Mouse (Mus musculus): ENCODE measurements around the gene Jak3.
A peak's percentile ranks its signal among the peaks of the same experiment; 100 is the strongest.
"Not testable (repeated sequence)": the region's sequence is repeated elsewhere in the genome, so short reads cannot be mapped to it uniquely, and the experiment has no call there.

Jak3 gene

DNA sequence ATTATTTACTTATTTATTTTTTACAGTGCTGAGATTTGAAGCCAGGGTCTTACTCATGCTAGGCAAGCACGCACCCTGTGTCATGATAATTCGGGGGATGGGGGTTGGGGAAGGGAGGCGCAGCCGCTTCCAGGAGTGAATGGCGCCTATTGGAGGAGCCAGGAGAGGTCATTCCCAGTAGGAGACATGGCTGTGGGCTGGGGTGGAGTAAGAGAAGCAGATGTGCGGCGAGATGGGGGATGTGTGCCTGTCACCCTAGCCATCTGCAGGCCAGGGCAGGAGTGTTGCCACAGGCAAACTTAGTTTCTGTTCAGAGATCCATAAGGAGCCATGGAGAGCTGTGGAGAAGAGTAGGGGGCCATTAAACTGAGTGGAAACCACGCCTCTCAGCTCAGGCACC, 11.5 kb downstream of the Jak3 start:
- DNase-seq = no peak

DNA sequence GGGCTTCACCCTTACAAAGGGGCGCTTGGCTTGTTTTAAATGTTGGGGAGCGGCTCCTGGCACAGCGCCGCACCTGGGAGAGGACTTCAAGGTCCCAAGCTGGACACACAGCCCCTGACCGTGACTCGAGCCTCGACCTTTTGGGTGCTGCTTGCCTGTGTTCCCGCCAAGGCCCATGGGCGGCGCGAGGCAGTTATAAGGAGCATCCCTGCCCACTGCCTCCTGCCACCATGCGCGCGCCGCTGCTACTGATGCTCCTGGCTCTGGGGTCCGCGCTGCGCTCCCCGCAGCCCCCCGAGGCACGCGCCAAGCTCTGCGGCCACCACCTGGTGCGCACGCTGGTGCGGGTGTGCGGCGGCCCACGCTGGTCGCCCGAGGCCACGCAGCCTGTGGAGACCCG, 12.9 kb downstream of the Jak3 start, which contains the start of gene Insl3:
Gene Insl3, plus strand, starts transcription at position 187 of the 400 bp plus-strand sequence.
- no peak for DNase-seq

DNA sequence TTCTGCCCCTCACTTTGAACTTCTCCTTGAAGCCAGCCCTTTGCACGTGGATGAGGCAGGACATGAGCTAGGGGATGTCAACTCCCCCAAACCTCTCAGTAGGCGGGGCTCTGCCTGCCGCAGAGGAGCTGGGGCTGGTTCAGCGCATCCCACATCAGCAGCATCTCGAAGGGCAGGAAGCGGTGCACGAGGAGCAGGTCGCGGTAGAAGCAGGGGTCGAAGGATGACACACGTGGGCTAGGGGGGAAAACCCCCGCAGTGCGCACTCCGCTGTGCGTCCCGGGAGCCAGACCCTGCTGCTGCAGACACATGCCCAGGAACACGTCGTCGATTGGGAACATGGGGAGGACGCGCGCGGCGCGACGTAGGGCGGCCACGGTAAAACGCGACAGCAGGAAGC, 16.4 kb downstream of the Jak3 start:
- peak; percentile 40 to 45 for DNase-seq

DNA sequence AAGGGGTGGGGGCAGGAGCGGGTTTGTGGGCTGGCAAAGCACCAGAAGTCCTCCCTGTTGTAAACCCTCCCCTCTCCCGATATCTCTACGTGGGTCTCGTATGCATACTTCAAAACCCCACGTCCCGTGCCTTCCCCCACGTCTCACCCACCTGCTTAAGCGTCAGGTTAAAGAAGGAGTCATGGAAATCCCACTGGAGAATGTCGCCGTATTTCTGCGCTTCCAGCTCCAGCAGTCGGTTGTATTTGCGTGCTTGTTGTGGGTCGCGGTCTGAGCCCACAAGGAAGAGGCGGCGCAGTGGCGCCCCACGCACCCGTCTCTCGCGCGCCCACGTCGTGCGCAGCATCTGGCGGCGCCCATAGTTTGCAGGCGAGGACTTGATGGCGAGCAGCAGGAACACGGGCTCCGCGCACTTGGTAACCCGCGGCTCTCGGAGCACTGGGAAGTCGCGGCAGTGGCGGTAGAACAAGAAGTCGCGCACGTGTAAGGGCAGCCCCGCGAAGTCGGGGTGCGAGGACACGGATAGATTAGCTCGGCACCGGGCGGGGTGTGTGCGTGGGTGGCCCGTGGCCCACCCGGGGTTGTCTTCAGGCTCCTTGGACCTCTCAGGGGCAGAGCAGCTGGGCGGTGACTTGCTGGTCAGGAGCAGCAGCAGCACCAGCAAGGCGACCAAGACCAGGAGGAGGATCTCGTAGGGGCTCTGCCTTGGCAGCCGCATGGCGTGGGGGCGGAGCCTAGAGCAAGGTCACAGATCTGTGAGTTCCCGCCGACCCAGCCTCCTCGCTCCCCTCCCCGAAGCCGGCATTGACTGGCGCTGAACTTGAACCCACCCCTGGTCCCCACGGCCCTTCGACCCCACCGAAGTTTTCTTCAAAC, 17.3 kb downstream of the Jak3 start:
- no peak for DNase-seq

DNA sequence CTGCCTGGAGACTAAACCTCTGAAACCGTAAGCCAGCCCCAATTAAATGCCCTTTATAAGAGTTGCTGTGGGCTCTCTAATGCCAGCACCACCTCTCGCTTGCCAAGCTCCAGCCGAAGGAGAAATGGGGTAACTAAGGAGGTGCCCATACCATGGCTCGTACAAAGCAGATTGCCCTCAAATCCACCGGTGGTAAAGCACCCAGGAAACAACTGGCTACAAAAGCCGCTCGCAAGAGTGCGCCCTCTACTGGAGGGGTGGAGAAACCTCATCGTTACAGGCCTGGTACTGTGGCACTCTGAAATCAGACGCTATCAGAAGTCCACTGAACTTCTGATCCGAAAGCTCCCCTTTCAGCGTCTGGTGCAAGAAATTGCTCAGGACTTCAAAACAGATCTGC, 19.4 kb downstream of the Jak3 start:
- not testable (repeated sequence) for DNase-seq

DNA sequence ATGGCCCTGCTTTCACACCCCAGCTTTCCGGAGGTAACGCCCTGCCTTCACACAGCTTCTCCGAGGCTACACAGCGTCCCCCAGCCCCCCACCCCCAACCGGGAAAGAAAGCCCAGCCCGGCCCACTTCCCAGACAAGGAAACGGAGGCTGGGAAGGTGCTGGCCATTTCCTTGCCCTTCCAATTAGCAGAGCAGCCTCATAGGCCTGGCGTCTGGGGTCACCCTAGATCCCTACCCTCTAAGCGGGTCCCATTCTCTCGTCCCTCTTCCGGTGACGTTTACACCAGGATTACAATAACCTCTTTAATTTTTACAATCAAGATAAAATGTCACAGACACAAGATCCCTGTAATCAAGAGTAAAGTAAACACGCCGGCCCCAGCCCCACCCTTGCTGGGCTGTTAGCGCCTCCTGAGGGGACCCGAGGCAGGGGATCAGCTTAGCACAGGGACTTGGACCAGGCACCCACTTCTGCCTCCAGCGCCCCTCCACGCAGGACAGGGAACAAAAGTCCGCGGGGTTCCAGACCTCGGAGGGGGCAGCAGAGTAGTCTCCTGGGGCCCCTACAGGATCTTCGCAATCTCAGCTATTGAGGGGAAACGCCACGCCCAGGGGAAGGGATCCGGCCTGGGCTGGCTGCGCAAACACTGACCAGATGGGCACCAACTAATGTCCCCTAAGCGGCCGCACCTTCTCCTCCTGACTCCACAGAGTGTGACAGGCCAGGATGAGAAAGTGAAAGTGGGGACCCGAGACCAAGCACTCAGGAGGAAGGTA, 24.6 kb downstream of the Jak3 start:
- DNase-seq = no peak

DNA sequence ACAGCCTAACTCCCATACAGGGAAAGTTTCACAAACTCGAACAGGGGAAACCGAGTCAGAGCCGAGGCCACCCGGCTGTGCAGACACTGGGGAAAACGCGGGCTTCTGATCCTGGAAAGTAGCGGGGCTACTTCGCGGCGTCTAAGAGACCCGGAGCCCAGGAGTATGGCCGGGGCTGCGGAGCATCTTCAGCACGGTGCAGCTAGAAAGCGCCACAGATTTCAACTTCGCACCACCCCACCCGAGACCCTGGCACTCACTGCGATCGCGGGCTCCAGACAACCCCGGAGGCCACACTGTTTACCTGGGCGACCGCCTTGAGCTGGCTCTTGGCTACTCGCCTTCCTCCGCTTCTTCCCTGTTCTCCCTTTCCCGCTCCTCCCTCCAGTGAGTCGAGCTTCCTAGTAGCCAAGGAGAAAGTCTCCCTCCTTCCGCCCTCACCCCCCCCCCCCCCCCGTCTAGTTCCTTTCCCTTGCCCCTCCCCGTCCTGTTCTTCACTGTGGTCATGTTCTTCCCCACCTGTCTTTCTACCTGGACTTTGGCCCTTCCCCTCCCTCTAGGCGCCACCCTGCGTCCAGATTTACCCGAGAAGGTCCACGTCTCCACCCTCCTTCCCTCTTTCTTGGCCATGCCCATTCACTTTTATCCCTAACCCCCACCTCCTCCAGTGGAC, 25.5 kb downstream of the Jak3 start, which contains the start of gene B3gnt3:
Gene B3gnt3, minus strand, starts transcription at position 376 of the 673 bp plus-strand sequence.
- no peak for DNase-seq

DNA sequence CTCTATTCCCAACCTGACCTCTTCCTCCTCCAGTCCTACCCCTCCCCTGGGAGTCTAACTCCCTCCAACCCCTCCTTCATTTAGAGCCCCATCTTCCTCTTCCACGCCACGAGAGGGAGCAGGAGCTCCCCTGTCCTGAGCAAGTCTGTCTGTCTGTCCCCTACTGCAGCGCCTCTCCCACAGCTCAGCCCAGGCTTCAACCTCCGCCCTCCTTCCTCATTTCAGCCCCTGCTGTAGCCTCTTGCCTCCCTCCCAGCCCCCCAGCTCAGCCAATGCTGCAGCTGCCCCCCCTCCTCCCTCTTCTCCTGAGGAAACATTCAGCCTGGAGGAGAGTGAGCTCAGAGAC, 26.0 kb downstream of the Jak3 start:
- no peak for DNase-seq

DNA sequence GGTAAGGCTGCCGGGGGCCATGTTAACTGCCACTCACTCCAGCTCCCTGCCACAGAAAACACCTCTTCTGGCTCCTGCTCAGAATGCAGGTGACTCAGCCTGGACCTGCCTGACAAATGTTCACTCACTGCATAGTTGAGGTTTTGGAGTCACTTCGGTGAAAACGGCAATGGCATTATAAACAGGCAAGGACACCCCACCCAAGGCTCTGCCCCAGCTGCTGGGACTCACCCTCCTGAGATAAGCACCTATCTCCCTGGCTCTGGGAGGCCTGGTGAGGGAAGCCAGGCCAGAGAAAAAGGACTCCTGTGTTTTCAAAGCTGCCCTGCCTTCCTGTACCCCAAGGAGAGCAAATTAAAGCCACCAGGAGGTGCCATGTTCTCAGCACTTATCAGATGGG, 26.8 kb downstream of the Jak3 start:
- no peak for DNase-seq

DNA sequence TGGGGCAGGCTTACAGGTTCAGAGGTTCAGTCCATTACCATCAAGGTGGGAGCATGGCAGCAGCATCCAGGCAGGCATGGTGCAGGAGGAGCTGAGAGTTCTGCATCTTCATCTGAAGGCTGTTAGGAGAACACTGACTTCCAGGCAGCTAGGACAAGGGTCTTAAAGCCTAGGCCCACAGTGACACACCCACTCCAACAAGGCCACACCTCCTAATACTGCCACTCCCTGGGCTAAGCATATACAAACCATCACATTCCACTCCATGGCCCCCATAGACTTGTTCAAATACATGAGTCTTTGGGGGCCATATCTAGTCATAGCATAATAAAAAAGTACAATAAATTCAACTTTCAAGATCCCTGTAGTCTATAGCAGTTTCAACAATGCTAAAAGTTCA, 27.3 kb downstream of the Jak3 start:
- DNase-seq = not testable (repeated sequence)

DNA sequence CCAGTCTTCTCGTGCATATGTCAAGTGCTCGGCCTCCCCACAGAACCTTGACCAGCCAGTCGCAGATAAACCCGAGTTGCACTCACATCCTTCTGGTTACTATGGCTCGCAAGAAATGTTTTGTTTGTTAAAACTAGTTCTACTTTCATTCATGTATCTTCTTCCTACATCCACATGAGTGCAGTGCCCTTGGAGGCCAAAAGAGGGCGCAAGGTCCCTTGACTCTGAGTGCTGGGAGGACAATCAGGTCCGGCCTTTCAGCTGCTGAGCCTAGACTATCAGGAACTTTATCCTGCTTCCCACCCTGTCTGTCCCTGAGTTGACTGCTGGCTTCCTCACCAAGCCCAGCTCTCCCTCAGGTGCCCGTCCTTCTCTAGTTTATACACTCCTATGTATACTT, 31.8 kb downstream of the Jak3 start:
- no peak for DNase-seq

DNA sequence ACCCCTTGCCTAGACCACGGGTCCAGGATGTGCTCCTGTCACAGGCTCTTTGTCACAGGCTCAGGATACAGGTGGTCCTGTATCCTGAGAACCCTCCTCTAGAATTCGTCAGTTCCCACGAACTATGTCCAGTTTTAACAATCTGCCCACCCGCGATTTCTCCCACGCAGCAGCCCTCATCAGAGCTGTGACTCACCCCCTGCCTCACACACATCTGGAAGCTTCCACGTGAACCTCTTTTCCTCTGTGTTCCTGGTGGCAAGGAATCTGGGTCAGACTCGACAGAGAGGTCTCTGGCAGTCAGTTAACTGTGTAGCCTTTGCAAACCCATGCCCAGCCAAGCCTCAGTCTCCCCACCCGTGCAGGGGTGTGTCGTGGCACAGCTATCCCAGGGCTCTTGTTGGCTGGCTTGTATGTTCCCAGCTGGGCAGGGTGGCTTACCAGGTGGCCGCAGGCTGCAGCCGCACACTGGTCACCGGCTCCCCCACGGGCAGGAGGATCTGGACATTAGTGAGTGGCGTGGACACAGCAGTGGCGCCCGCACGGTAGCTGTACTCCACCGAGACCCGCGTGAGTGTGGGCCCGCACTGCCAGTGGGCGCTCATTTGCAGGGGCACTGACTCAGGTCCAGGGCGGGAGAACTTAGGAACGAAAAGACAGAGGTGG, 33.2 kb downstream of the Jak3 start:
- no peak for DNase-seq

DNA sequence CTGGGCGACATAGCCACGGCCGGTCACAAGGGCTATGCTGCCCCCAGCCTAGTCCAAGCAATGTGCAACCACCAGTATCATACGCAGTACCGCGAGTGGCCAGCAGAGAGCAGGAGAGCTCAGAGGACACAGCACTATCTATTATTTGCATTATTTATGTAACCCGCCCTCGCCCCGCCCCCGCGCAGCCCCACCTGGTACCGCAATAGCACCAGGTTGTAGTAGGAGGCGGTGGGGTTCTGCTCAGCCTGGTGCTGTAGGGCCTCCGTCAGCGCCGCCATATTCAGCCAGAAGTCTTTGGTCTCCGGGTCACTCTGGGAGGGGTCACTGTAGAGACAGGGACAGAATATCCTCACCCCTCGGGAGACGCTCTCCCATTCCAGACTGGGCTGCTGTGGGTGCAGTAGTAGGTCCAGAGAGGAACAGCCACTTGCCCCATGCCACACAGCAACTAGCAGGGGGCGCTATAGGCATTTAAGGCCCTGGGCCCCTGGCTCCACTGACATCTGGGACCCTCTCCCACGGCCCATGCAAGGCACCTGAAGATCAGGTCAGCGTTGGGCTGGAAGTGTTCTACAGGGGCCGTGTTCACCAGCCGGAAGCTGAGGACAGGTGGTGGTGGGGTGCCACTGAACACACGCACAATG, 33.8 kb downstream of the Jak3 start:
- DNase-seq = peak in 1 of 2 experiments; percentile 51

DNA sequence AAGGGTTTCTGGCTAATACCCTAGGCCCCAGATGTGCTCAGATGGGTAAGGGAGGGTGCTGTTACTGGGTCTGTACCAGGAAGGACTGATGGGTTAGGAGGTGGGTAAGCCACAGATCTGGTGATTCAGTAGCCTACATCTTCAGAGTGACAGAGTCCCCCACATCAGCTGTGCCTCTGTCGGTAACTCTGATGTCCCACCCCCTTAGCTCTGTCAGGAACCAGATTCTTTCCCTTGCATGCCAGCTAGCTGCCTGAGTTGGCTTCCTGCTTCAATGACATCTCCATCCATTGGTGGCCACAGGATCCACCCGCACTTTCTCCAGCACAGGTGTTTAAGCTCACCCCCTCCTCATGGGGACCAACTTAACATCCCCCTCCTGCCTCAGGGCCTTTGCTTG, 35.5 kb downstream of the Jak3 start:
- no peak for DNase-seq

DNA sequence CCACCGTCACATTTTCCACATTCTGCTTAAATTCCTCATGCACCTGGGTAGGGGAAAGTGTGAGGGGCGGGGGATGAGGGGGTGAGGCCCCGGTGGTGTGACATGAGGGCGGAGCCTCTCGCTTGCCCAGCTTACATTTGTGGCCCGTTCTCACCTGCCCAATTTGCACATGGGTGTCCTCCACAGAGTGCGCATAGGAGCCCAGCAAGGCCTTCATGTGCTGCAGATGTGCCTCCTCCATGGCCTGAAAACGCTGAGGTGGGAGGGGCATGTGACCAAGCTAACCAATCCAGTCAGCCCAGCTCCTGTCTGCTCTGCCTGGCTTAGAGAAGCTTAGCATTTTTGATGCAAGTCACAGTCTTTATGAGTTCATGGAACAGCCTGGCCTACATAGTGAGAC, 39.4 kb downstream of the Jak3 start:
- no peak for DNase-seq

DNA sequence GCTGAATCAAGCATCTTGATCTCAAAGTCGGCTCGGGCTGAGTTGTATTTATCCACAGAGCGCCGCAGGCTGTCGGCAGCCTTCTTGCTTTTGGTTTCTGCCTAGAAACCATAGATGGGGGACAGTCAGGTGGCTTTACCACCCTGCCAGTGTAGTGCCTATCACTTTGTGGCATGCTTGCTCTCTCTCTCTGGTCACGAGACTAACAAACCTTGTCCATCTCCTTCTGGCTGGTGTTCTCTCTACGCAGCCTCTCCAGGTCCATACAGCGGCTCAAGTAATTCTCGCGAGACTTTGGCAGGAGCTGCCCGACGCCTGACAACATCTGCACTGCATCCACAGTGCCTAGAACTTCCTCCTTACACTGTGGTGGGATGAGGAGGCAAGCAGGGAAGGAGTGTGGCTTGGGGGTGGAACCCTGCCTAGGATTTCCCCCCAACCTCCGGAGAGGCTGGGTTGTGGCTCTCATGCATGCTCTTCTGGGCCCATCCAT, 40.5 kb downstream of the Jak3 start:
- no peak for DNase-seq

DNA sequence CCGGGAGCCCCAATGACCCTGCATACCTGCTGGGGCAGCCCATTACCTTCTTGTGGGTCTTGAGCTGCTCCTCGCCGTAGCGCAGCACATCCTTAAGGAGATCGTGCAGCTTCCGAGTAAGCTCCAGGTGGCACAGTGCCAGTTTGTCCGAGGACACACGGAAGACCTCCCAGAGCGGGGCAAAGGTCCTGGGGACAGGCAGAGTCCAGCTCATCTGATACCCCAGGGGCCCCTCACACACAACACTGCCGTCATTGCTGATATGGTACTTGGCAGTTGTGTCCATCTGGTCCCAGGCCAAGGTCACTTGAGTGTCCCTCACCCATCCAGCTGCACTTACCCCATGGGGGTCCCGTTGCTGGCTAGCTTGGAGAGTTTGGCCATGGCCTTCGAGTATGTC, 41.0 kb downstream of the Jak3 start:
- no peak for DNase-seq

DNA sequence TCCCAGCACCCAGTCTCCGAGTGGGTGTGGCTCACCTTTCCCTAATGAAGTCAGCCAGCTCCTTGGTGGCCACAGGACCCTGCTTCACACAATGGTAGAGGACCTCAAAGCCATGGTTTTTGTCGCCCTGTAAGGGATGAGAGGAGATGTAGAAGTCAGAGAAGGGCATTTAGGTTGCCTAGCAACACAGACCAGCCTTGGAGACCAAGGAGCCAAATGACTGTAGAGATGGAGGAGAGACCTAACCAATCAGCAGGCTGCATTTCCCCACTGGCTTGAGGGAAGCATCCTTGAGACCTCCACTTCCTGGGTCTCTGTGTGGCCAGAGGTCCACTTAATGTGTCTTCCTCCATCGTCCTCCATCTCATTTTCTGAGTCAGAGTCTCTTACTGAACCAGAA, 42.2 kb downstream of the Jak3 start:
- DNase-seq = no peak

DNA sequence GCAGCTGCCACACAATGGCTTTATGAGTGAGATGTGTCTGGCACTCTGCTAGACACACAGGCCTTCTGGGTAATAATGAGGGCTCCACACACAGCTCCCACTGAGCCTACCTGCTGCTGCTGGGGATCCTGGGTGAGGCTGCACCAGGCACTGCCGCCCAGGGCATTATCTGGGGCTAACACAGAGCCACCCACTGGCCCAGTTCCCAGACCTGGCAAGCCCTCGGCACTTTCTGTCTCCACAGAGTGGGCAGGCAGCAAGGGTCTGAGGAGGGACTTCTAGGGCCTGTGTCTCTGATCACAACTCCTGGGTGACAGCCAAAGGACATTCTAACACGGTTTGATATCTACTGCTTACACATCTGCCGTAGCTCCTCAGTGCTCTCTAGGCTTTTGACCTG, 43.1 kb downstream of the Jak3 start:
- no peak for DNase-seq

DNA sequence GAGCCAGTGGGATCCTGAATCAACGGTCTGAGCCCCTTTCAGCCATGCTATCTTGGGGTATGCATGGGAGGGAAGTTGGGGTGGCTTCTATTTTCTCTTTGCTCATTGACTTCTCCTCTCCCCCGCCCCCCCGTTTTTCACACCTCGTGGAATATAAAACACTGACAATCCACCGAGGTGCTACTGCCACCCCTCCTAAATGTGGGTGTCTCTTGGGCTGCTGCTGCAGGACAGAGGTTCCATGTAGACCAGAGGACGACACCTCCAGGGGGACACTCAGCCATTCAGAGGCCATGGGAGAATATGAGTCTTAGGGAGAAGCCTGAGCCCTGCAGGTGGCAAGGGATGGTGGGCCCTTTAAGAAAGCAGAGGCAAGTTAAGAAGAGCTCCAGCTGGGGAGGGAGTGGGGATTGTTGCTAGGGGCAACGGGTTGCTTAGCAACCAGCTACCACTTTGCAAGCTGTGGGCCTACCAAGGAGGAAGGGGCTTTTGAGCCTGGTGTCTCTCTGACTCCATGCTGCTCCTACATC, 43.9 kb downstream of the Jak3 start:
- peak in 1 of 2 experiments; percentile 54 for DNase-seq

DNA sequence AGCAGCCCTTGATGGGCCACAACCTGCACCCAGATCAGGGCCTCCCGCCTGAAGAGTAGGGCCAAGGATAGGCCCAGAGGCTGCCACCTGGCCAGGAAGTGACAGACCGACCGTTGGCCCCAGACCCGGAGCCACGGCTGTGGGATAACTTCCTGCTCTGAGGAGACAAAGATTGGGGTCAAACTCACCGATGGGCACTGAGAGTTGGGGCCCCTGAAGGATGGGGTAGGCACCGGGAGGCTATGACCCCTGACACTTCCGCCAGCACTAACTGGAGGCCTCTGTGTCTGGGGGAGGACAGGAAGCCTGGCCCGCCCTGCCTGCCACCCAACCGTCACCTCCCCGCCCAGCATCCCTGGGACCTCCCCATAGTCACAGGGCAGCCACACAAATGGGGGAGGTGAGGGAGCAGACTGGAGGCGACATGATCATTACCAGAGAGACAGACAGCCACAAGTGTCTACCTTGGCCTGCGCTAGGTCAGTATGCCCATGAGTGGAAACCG, 47.0 kb downstream of the Jak3 start:
- peak; percentile 81 to 89 for DNase-seq

DNA sequence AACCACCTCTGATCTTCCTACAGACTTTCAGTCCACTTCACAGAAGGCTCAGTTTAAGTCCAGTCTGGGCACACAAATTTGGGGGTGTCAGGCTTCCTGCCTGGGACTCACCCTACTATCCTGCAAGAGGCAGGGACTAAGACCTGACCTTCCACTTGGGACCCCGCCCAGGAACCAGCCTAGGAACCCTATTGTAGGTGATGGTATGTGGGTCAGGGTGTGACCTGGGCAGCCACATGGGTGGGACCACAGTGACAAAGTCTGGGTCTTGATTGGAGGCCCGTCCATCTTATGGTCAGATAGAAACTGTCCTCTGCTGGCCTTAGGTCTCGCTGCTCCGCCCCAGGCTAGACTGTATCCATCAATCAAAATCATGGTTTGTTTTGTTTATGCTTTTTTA, 48.3 kb downstream of the Jak3 start:
- DNase-seq = no peak
